Mouse (Mus musculus) layer of hippocampus, adult 9-10 months (tissue): ENCODE measurements around the gene Cpeb4.

Source experiments
- DNase-seq: peaks from one replicate; pipeline ENCODE4 v3.0.0; 2022; ENCODE audit warnings: low spot score

Gene Cpeb4

GRCm38 (mm10) chr11:31899166-31899565 is 27.2 kb downstream of the Cpeb4 start:
- DNase-seq: no peak

DNA sequence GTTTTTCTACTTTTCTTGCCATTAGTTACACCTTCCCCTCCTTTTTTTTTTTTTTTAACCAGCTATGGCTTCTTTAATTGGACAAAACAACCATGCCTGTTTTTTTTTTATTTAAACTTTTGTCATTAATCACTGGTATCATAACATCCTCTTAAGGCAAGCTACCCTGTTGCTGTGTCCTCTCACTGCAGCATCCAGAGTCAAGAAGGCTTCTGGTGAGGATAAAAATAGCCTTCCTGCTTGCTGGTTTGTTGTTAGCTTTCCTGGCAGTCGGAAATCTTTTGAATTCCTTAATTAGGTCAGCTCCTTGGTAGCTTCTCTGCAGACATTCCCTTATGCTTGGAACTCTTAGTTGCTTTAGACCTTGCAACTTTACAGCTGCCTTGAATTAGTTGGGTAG is 28.7 kb downstream of the Cpeb4 start:
- no peak for DNase-seq

DNA sequence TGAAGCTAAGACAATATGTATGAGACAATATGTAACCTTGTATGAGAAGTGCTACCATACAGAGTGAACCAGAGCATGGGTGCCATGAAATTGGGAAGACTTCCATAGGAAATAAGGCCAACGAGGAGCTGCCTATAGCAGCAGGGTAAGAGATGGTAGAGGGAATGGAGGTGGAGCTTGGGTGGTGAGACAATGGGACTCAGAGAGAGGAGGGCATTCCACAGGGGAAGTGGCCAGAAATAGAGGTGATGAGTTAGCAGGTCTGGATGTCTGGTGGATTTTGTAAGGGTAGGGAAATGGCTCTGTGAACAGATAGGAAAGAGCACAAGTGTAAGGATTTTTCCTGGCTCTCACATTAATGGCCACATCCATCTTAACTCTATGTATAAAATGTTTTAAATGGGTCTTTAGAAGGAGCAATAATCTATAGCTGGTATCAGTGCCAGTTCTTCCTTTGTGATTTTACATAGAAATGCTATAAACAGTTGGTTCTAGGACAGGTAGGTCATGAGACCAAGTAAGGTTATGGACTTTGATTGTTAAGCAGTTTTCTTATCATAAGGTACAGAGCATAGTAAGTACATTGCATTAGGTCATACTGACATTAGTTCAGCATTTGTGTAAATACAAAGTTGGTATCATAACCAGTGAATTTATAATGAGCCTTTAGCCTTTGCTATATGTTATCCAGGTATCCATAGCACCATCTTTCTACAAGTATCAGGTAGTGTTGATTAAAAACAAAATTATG is 30.4 kb downstream of the Cpeb4 start:
- DNase-seq: no peak

DNA sequence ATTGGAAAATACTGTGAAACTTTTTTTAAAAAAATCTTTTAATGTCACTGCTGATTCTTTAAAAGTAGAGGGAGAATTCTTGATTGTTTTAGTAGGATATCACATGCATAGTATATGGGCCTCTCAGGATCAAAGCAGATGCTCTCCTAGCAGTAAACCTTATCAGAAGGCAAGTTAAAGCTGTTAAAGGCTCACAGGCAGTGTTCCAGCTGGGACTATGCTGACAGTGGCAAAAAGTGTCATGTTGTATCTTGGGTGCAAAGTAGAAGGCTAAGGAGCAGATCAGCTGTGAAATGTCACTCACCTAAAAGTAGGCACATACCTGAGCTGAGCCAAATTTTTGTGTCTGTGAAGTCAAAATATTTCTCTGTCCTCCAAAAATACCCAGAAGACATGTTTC is 34.5 kb downstream of the Cpeb4 start:
- no peak for DNase-seq

DNA sequence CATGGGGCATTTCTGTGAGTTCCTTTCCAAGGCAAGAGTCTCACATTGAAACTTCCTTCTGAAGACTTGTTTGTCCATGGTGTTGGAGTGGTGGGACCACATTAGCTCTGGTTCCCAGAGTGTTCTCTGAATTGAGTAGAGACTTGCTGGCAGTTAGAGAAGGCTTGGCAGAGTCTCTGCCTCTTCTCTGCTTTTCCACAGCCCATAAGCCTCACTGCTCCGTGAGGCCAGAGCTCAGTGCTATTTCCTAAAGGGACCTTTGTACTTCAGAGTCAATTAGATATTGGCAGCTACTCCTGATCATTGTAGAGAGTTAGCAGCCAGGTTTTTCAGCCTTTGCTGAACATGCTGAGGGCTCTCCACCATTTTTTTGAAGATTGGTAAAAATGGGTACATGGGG is 35.6 kb downstream of the Cpeb4 start:
- DNase-seq: no peak

DNA sequence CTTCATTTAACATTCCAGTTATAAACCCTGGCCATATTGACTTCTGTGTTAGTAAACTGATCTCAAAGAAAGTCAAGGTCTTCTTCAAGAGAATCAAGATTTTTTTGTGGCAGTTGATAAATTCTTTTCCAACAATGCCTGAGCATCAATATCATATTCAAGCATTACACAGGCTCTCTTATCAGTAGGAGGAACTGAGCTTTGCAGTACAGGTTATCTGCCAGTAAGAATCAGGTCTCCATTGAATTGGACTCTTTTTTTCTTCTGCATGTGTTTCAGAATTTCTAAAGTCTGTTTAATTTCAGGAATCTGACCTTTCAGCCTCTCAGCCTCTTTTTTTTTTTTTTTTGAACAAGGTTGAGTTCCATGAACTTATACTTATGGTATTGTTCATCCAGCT is 40.9 kb downstream of the Cpeb4 start:
- DNase-seq: no peak

DNA sequence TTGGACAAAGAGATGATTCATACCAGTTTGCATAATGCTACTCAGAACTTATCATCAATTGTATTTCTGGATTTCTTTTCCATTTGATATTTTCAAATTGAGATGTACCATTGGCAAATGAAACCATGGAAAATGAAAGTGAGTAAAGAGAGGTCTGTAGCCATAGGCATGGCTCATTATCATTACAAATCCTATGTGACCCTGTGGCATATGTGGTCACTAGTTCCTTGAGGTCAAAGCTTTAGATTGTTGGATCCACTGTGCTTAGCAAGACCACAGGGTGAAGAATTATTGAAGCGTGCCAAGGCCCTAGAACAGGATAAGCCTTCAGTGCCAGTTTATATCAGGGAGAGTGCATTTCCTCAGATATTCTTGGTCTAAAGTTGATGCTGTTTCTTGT is 45.8 kb downstream of the Cpeb4 start:
- no peak for DNase-seq

GRCm38 (mm10) chr11:31930051-31930450 is 58.0 kb downstream of the Cpeb4 start:
- DNase-seq: no peak

GRCm38 (mm10) chr11:31935652-31936051 is 63.6 kb downstream of the Cpeb4 start:
- no peak for DNase-seq

DNA sequence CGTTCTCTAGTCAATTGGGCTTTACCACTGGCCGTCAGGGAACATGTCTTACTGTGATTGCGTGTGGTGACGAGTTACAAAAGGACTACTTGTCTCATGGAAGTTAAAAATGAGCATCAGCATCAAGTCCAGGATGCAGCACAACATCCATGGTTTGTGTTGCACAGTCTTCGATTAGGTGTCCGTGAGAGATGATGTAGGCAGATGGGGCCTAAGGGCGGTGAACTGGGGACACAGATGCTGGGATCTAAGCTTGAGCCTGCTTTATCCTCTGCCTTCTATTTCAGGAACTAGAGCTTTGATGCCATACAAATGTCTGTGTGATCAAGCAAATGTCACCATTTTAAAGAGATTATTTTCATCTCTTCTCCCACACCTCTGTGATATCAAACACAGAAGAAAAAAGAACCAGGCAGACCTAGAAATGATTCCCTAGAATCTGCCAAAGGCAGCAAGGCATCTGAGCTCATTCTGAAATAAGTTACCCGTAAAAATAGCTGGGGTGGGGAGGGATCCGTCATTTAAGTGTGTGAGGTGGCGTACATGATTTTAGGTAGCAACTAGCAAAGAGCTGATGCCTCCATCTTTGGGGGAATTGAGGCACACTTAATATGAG is 65.0 kb downstream of the Cpeb4 start:
- DNase-seq: no peak

- no peak for DNase-seq
These were observed 69.1 kb downstream of the Cpeb4 start for GRCm38 (mm10) chr11:31940898-31941639.

GRCm38 (mm10) chr11:31941640-31942638 is 69.9 kb downstream of the Cpeb4 start:
- no peak for DNase-seq

DNA sequence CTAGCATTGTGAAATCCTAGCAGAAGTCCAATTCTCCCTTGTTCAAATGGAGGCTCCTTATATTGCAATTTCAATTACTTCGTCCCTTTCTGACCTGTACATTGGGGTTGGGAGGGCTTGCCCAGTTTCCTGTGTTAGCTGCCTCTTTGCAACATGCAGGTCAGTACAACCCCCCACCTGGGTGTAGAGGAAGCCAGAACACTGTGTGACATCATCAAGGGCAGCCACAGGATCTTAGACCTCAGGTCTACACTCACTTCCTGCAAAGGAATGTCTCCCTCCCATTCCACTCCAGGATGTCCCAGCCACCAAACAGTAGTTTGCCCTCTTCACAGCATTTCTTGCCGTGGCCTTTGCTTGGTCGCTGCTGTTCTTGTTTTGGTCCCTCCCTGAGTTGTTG is 73.5 kb downstream of the Cpeb4 start:
- DNase-seq: no peak

DNA sequence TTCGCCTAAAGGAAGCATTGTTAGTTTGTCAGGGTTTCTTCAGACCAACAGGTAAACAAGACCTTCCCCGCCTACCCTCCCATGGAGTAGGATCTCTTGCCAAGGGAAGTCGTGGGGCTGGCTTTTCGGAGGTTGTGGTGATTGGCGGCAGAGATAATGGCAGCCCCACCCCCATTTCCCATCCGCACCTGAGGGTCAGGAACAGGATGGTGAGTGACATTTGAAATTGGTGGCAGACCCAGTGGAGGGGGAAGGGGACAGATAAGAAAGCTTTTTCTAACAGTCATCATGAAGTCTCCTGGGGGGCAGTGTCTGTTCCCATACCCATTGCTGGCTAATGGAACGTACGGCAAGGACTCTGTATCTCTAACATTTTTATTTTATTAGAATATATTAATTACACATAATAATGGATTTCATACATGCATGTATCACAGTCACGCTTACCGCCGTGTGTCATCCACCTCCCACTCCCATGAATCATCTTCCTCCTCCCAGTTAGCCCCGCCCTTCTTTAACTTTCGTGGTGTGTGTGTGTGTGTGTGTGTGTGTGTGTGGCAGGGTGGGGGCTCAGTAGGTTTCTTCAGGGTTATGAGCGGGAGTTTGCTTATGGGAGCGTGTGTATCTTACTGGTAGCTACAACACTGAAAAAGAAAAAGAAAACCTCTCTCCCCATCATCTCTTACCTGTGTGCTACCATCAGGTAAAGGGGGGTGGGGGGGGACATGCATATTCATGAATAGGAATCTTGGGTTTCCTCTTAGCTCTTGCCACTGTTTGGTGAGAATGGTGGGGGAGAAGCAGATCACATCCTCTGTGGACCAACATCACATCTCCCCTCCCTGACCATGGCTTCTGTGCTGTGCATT is 76.7 kb downstream of the Cpeb4 start:
- DNase-seq: no peak

GRCm38 (mm10) chr11:31949331-31949785 is 77.3 kb downstream of the Cpeb4 start:
- DNase-seq: peak; percentile 79

DNA sequence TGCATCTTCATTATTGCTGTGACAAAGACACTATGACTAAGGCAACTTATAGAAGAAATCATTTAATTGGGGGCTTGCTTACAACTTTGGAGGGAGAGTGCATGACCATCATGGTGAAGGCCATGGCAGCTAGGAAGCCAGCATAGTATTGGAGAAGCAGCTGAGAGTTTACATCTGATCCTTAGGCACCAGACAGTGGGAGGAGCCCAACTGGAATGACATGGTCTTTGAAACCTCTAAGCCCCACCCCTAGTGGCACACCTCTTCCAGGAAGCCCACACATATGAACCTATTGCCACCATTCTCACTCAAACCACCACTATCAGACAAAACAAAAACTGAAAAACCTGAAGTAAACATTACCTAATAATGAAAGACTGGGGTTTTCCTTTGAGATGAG is 88.1 kb downstream of the Cpeb4 start:
- DNase-seq: no peak

- DNase-seq: no peak
These were observed 92.0 kb downstream of the Cpeb4 start for GRCm38 (mm10) chr11:31963993-31964392.

- no peak for DNase-seq
These were observed 93.5 kb downstream of the Cpeb4 start, which contains the start of gene 4930524B15Rik for GRCm38 (mm10) chr11:31965256-31966134. 4930524B15Rik (plus strand) TSS chr11:31965592.

DNA sequence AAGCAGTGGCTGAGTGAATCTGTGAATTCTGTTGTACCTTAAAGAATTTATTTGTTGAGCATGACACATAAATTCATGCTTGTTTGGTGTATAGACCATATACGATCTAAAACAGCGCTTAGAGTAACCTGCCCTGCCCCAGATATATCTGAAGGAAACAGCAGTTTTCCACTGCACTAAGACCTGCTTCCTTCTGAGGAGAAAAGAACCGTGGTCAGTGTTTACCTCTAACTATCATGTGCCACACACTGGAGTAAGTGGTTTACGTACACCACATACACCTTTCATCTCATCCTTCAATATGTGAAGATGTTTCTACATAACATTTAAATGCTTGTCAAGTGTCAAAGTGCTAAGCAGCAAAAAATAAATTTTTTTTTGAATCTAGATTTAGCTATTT is 102.1 kb downstream of the Cpeb4 start:
- DNase-seq: no peak

DNA sequence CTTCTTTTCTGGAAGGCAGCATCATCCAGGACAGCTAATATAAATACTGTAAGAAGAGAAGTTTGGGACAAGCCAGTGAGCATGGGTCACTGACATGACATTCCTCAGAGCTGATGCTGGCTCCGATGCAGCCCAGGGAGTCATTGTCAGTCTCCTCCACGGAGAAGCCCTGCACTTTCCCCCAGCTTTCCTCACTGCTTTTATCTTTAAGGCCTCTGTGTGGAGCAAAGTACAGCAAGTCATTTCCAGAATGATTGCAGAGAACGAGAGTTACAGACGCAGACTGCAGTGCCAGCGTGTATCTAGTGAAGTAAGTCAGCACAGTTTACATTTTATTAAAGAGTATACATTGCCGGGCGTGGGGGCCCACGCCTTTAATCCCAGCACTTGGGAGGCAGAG is 102.8 kb downstream of the Cpeb4 start:
- DNase-seq: no peak
